Mouse (Mus musculus) heart, adult 2 months (tissue): Measurements from ENCODE around the gene Eif4b. TPM values are rescaled to one million over a fixed set of nuclear protein-coding genes. Genes with fewer than 3 reads are reported as not detected.
"Not testable (repeated sequence)": the region's sequence is repeated elsewhere in the genome, so short reads cannot be mapped to it uniquely, and the experiment has no call there.

Experiments used
- DNase-seq, 2 experiments: peaks; one replicate each; pipeline ENCODE4 v3.0.0; 2021
- H3K27ac ChIP-seq: fragments of 200-600 bp; 2 replicates; pipeline ENCODE4 v1.8.1; 2022
- H3K27me3 ChIP-seq: fragments of 200-500 bp; 2 replicates; pipeline ENCODE4 v1.6.1; 2012; ENCODE audit warnings: mild to moderate bottlenecking, low read length, inconsistent platforms, mixed read lengths; ENCODE audit not compliant: control insufficient read depth, insufficient read depth
- H3K36me3 ChIP-seq: fragments of 200-500 bp; 2 replicates; pipeline ENCODE4 v1.6.1; 2012; ENCODE audit warnings: low read length, inconsistent platforms; ENCODE audit not compliant: control insufficient read depth, insufficient read depth
- H3K4me1 ChIP-seq: fragments of 200-500 bp; 2 replicates; pipeline ENCODE4 v1.6.1; 2011; ENCODE audit warnings: low read length; ENCODE audit not compliant: control insufficient read depth, insufficient read depth
- H3K4me3 ChIP-seq: fragments of 200-600 bp; 2 replicates; pipeline ENCODE4 v1.8.1; 2022
- H3K79me2 ChIP-seq: fragments of 200-500 bp; replicated peaks from 2 replicates; pipeline ENCODE4 v1.6.1; 2012; ENCODE audit warnings: mild to moderate bottlenecking, inconsistent platforms, low read length, moderate library complexity, mixed read lengths; ENCODE audit not compliant: control insufficient read depth, insufficient read depth
- H3K9ac ChIP-seq: fragments of 200-500 bp; 2 replicates; pipeline ENCODE4 v1.6.1; 2012; ENCODE audit warnings: low read depth, mild to moderate bottlenecking, control low read depth, inconsistent platforms, low read length, mixed read lengths
- CTCF ChIP-seq: fragments of 200-600 bp; IDR thresholded peaks from 2 replicates; pipeline ENCODE4 v1.8.1; 2022; ENCODE audit warnings: antibody characterized with exemption, mild to moderate bottlenecking, moderate library complexity
- EP300 ChIP-seq: fragments of 200-500 bp; IDR thresholded peaks from 2 replicates; pipeline ENCODE4 v1.6.1; 2011; ENCODE audit warnings: low read depth, low read length, control low read depth; ENCODE audit not compliant: insufficient read depth
- POLR2A ChIP-seq: fragments of 200-500 bp; IDR thresholded peaks from 2 replicates; pipeline ENCODE4 v1.6.1; 2011; ENCODE audit warnings: mild to moderate bottlenecking, low read depth, low read length, control low read depth; ENCODE audit not compliant: insufficient read depth
- WGBS: fragments of 180-500 bp; shearing (Covaris S2); methylation state at CpG from one replicate; pipeline ENCODE4 v1.1.7; 2018; 5-methylcytosine and 5-hydroxymethylcytosine counted together
- intact Hi-C: fragments of 180-260 bp; cut with DNase I; formaldehyde crosslinking; loops from one replicate; pipeline ENCODE4 v1.15.1; 2025
- polyA plus RNA-seq: library from polyadenylated mRNA; depleted of rRNA; stranded (reverse); fragments of >200 nt; gene quantifications from 2 replicates; pipeline ENCODE4 v1.2.3, GENCODE M21; 2012
- total RNA-seq, 2 experiments: library from RNA; stranded (reverse); gene quantifications; 2 replicates each; pipeline ENCODE4 v1.2.3; 2021

Gene Eif4b
- total and polyA plus RNA-seq, 3 experiments = 50.7 to 177 (median 138) TPM

DNA sequence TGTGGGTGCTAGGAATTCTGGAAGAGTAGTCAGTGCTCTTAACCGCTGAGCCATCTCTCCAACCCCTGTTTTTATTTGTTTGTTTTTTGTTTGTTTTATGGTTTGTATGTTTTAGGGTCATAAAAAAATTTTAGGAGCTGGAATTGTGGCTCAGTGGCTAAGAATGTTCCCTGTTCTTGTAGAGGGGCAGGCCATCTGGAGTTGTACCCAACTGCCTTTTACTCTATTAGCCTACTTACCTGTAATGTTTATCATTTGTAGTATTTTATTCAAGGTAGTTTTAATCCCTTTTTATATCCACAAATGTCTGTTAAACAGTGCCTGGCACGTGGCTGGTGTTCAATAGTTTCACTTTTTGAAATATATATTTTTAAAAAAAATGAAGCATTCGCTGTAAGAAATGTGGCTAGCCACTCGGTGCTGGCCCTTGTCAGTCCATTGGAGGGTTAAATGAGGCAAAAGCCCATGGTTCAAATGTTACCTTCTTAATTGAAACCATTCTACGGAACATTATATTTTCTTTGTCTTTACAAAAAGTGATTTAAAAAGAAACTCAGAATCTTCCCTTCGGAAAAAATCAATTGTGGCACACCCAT, 512 bp upstream of the Eif4b start:
- TF ChIP-seq EP300 = no peak
- TF ChIP-seq CTCF = no peak
- TF ChIP-seq POLR2A = no peak
- DNase-seq = no peak
- H3K4me3 ChIP-seq = peak overlapping the region; percentile 52
- intact Hi-C loops = loop anchor here (10.0 kb wide), 1 partner anchor 602 kb away; the partner anchor contains the start of gene Atp5g2
- WGBS = 15% methylated on average over 6 of the region's 6 CpGs
- H3K4me1 ChIP-seq = no peaks in the 10 kb centered on the region; the same call in 1 of the 2 replicates
- no peaks in the 10 kb centered on the region for H3K27me3 ChIP-seq
- peaks cover 6% of the 10 kb centered on the region; the same call in 1 of the 2 replicates for H3K79me2 ChIP-seq
- peak overlapping the region; percentile 92 for H3K27ac ChIP-seq
- H3K9ac ChIP-seq = no peak overlapping the region
- H3K36me3 ChIP-seq = peaks cover 7% of the 10 kb centered on the region

DNA sequence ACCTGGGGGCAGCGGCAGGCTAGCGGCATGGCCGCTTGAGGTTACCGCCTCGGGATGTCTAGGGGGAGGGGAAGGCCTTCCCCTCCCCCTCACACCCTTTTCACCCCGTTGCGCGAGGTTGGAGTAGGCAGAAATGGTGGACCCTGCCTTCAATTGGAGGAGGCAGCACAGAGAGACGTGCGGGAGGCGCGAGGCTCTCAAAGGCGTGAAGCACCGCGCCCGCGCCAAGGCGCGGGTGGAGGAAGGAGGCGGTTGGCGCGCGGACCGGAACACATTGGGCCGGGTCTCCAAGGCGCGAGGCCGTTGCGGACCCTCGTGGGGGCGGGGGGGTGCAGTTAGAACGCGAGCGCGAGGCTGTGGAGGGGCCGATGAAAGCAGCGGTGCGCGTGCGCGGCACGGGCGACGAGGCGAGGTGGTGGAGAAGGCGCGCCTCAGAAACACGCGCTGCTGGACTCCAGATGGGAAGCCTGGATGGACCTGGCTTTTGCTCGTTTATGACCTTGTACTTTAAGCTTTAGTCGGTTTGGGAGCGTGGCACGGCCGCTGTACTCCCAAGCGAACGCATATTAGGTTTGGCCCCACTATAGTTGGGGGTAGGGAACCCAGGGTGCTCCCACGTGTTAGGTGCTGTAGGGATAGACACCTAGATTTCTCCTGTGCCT, 628 bp downstream of the Eif4b start:
- TF ChIP-seq CTCF (no peak), POLR2A (no peak), EP300 (no peak)
- under 1% methylated on average over 57 of the region's 57 CpGs for WGBS
- peaks cover 7% of the 10 kb centered on the region for H3K36me3 ChIP-seq
- peak overlapping the region; percentile 88 for H3K4me3 ChIP-seq
- intact Hi-C loops = loop anchor here (10.0 kb wide), 1 partner anchor 601 kb away; the partner anchor contains the start of gene Atp5g2
- H3K27me3 ChIP-seq = no peaks in the 10 kb centered on the region
- H3K27ac ChIP-seq = peak overlapping the region; percentile 92
- peaks cover 6% of the 10 kb centered on the region; the same call in 1 of the 2 replicates for H3K79me2 ChIP-seq
- no peaks in the 10 kb centered on the region; the same call in 1 of the 2 replicates for H3K4me1 ChIP-seq
- peak; percentile 67 to 70 for DNase-seq
- peak overlapping the region; percentile 85 for H3K9ac ChIP-seq

DNA sequence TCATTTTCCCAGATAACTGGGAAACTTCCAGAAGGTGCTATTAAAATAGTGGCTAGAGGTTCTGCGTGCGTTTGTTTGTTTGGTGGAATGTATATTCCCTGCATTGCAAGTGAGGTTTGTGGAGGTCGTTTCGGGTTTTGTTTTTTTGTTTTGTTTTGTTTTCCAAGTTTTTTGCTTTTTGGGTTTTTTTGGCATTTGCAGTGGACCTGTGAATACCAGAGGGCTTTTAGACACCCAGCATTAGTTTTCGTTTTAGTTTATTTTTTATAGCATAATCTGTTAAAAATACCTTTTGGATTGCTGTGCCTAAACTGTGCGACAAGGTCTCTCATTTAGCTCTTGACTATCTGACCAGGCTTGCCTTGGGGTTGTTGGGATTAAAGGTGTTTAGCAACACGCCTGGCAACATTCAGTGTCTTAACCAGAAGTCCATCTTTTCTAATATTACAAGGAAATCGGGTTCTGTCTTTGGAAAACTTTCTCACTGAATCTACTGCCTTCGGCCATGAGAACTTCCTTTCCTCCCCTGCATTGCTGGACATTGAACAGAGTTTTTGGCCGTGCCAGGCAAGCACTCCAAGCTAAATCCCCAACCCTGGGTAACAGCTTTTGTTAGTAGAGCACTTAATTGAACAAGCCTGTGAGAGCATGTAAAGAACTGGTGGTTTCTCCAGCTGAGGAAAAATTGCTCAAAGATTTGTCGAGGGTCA, 1.5 kb downstream of the Eif4b start:
- H3K27ac ChIP-seq = no peak overlapping the region
- intact Hi-C loops = loop anchor here (10.0 kb wide), 1 partner anchor 600 kb away; the partner anchor contains the start of gene Atp5g2

DNA sequence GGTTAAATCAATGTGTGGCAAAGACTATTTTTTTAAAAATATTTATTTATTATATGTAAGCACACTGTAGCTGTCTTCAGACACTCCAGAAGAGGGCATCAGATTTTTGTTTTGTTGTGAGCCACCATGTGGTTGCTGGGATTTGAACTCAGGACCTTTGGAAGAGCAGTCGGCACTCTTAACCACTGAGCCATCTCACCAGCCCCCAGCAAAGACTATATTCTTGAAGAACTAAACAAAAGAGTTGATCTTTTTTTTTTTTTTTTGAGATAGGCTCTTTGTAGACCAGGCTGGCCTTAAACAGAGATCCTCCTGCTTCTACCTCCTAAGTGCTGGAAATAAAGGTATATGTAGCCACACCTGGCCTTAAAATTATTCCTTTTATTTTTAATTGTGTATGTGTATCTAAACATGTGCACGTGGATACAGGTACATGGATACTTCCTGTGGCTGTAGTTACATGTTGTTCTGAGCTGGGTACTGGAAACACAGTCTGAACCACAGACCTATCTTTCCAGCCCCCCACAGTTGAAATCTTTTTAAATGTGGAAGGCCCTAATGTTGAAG, 3.6 kb downstream of the Eif4b start:
- WGBS = 74% methylated on average over 2 of the region's 2 CpGs
- intact Hi-C loops = loop anchor here (10.0 kb wide), 1 partner anchor 598 kb away; the partner anchor contains the start of gene Atp5g2
- no peak overlapping the region for H3K9ac ChIP-seq

More for the DNA sequence above, 1.5 kb downstream of the Eif4b start:
- Histone ChIP-seq H3K4me1 (no peaks in the 10 kb centered on the region; the same call in 1 of the 2 replicates), H3K9ac (no peak overlapping the region; the same call in 1 of the 2 replicates), H3K79me2 (peaks cover 6% of the 10 kb centered on the region; the same call in 1 of the 2 replicates), H3K4me3 (peak overlapping the region; percentile 88), H3K36me3 (peaks cover 7% of the 10 kb centered on the region), H3K27me3 (no peaks in the 10 kb centered on the region)
- TF ChIP-seq CTCF = no peak
- TF ChIP-seq EP300 = no peak
- TF ChIP-seq POLR2A = no peak
- no peak for DNase-seq
- 5% methylated on average over 11 of the region's 11 CpGs for WGBS

DNA sequence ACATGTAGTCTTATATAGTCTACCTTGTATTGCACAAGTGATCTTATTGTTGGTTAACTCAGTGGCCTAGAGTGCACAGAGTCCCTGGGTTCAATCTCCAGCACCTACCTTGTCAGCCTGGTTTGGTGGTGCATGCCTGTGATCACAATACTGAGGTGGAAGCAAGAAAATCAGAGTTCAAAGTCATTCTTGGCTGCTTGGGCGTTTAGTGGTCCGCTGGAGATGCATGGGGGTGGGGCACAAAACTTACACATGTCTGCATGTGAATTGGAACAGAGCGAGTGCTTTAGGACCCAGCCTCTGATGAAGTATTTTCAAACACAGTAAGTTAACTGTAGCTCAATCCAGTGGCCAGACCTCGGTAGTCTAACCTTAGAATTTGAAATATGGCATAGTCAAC, 5.6 kb downstream of the Eif4b start:
- intact Hi-C loops = loop anchor here (2.0 to 10.0 kb wide), 2 partner anchors 16 to 596 kb away; partner anchors contain the start of gene Atp5g2
- 68% methylated on average over 4 of the region's 4 CpGs for WGBS

More for the DNA sequence above, 3.6 kb downstream of the Eif4b start:
- no peaks in the 10 kb centered on the region for H3K27me3 ChIP-seq
- TF ChIP-seq CTCF = no peak
- peaks cover 10% of the 10 kb centered on the region for H3K36me3 ChIP-seq
- DNase-seq = no peak
- no peak overlapping the region for H3K4me3 ChIP-seq
- no peaks in the 10 kb centered on the region; the same call in 1 of the 2 replicates for H3K4me1 ChIP-seq
- H3K79me2 ChIP-seq = peaks cover 6% of the 10 kb centered on the region; the same call in 1 of the 2 replicates
- H3K27ac ChIP-seq = no peak overlapping the region

DNA sequence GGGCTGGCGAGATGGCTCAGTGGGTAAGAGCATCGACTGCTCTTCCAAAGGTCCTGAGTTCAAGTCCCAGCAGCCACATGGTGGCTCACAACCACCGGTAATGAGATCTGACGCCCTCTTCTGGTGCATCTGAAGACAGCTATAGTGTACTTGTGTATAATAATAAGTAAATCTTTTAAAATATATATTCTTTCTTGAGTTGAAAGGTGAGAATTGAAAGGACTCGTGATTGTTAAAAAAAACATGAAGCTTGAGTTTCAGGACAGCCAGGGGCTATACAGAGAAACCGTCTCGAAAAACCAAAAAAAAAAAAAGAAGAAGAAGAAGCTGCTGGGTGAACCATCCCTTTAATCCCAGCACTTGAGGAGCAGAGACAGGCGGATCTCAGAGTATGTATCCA, 6.4 kb downstream of the Eif4b start:
- H3K36me3 ChIP-seq, H3K79me2 ChIP-seq, H3K27ac ChIP-seq, DNase-seq, H3K4me1 ChIP-seq, H3K9ac ChIP-seq, H3K27me3 ChIP-seq, H3K4me3 ChIP-seq: not testable (repeated sequence)
- intact Hi-C loops = loop anchor here (2.0 to 10.0 kb wide), 2 partner anchors 15 to 595 kb away; partner anchors contain the start of gene Atp5g2
- WGBS = 64% methylated on average over 8 of the region's 8 CpGs

More for the DNA sequence above, 5.6 kb downstream of the Eif4b start:
- Histone ChIP-seq H3K9ac (no peak overlapping the region), H3K4me3 (no peak overlapping the region), H3K27me3 (no peaks in the 10 kb centered on the region), H3K79me2 (peaks cover 6% of the 10 kb centered on the region; the same call in 1 of the 2 replicates), H3K36me3 (peaks cover 10% of the 10 kb centered on the region), H3K4me1 (no peaks in the 10 kb centered on the region; the same call in 1 of the 2 replicates), H3K27ac (no peak overlapping the region)
- no peak for TF ChIP-seq CTCF
- TF ChIP-seq EP300 = no peak
- TF ChIP-seq POLR2A = no peak
- DNase-seq = no peak
